Mouse (Mus musculus) liver, postnatal 0 days (tissue): ENCODE data around the gene Gm32742.

Experiments used
- CTCF ChIP-seq: sonication (generic); IDR thresholded peaks from 2 replicates; pipeline ENCODE4 v1.5.1; 2016; ENCODE audit warnings: antibody characterized with exemption, low read depth
- EP300 ChIP-seq: IDR thresholded peaks from 2 replicates; pipeline ENCODE4 v1.6.1; 2016; ENCODE audit warnings: antibody characterized with exemption, low read depth, mild to moderate bottlenecking

- TF ChIP-seq CTCF (no peak), EP300 (no peak)
These were observed 15.3 kb upstream of the Gm32742 start for GRCm38 (mm10) chr9:51180621-51181020.
